Mouse (Mus musculus) brain, embryonic 14.5 days (tissue): Measurements from ENCODE around the gene Tmco4. TPM values are rescaled to one million over a fixed set of nuclear protein-coding genes. Genes with fewer than 3 reads are reported as not detected.

Experiments used
- DNase-seq: peaks from one replicate; pipeline ENCODE4 v3.0.0-alpha.2; 2011; ENCODE audit warnings: low read depth
- CTCF ChIP-seq: fragments of 200-500 bp; IDR thresholded peaks from 2 replicates; pipeline ENCODE4 v1.5.1; 2012; ENCODE audit warnings: inconsistent platforms, mild to moderate bottlenecking, moderate library complexity, borderline replicate concordance; ENCODE audit not compliant: insufficient read depth, insufficient read length; ENCODE audit errors: extremely low read depth
- POLR2A ChIP-seq: fragments of 200-500 bp; IDR thresholded peaks from 2 replicates; pipeline ENCODE4 v1.6.1; 2012; ENCODE audit warnings: mild to moderate bottlenecking, inconsistent platforms, borderline replicate concordance; ENCODE audit not compliant: poor library complexity, insufficient read depth, insufficient read length, severe bottlenecking; ENCODE audit errors: extremely low read depth
- polyA plus RNA-seq: library from polyadenylated mRNA; depleted of rRNA; stranded (reverse); fragments of >200 nt; gene quantifications from 2 replicates; pipeline ENCODE4 v1.2.3, GENCODE M21; 2012

Gene Tmco4
- polyA plus RNA-seq, 1 experiment, result 0.62 TPM

GRCm38 (mm10) chr4:139033263-139034009 is 60.7 kb downstream of the Tmco4 start:
- TF ChIP-seq POLR2A, result no peak
- TF ChIP-seq CTCF, result no peak
- no peak for DNase-seq

- no peak for DNase-seq
- TF ChIP-seq POLR2A (no peak), CTCF (no peak)
Measured at GRCm38 (mm10) chr4:139034010-139034367, 61.3 kb downstream of the Tmco4 start.

GRCm38 (mm10) chr4:139034540-139034939 is 61.9 kb downstream of the Tmco4 start:
- DNase-seq, result no peak
- TF ChIP-seq CTCF (no peak), POLR2A (no peak)

- TF ChIP-seq POLR2A (no peak), CTCF (no peak)
- no peak for DNase-seq
Measured at GRCm38 (mm10) chr4:139034942-139035341, 62.3 kb downstream of the Tmco4 start.

- TF ChIP-seq CTCF (no peak), POLR2A (no peak)
- peak; percentile 46 for DNase-seq
Measured at GRCm38 (mm10) chr4:139035799-139036198, 63.1 kb downstream of the Tmco4 start.

- peak; percentile 94 for DNase-seq
- TF ChIP-seq POLR2A, result no peak
- TF ChIP-seq CTCF, result 0 out of 2 replicates have a peak, but pooled peaks have one; percentile 3
Measured at GRCm38 (mm10) chr4:139037795-139038607, 65.3 kb downstream of the Tmco4 start.

- DNase-seq, result peak; percentile 92
- TF ChIP-seq POLR2A (no peak), CTCF (no peak)
Measured at GRCm38 (mm10) chr4:139040084-139040839, 67.6 kb downstream of the Tmco4 start.

- TF ChIP-seq CTCF (no peak), POLR2A (no peak)
- peak; percentile 84 for DNase-seq
Measured at GRCm38 (mm10) chr4:139042611-139043010, 69.9 kb downstream of the Tmco4 start.

GRCm38 (mm10) chr4:139043600-139043999 is 70.9 kb downstream of the Tmco4 start:
- TF ChIP-seq CTCF, result no peak
- TF ChIP-seq POLR2A, result no peak
- DNase-seq, result no peak

GRCm38 (mm10) chr4:139044566-139044965 is 71.9 kb downstream of the Tmco4 start:
- TF ChIP-seq CTCF (no peak), POLR2A (no peak)
- DNase-seq, result no peak

GRCm38 (mm10) chr4:139046354-139046753 is 73.7 kb downstream of the Tmco4 start:
- DNase-seq, result peak; percentile 69

GRCm38 (mm10) chr4:139048518-139048917 is 75.8 kb downstream of the Tmco4 start:
- TF ChIP-seq POLR2A, result no peak
- no peak for TF ChIP-seq CTCF
- DNase-seq, result peak; percentile 35

More at GRCm38 (mm10) chr4:139046354-139046753, 73.7 kb downstream of the Tmco4 start:
- TF ChIP-seq POLR2A (no peak), CTCF (no peak)

- peak; percentile 23 for DNase-seq
- TF ChIP-seq POLR2A, result no peak
- TF ChIP-seq CTCF, result no peak
Measured at GRCm38 (mm10) chr4:139052796-139053195, 80.1 kb downstream of the Tmco4 start.
